Mouse (Mus musculus): ENCODE data around the gene Sowahc.

DNA sequence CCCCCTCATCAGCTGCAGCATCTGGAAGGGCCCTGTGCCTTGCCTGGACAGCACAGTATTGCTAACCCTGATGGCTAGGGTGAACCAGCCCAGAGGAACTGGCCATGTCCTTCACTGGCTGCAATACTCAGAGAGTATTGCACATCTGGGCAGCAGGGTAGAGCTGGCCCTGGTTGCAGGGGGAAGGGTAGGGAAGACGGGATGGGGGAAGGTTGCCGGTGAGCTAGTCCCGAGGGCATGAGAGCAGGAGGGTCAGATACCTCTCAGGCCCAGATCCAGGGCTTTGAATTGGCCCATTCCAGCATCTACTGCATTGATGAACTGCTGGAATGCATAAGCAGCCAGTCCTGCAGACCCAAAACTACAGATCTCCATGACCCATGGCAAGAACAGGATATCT is 25.0 kb upstream of the Sowahc start:
- no peak for TF ChIP-seq CTCF (IDR thresholded peaks at IDR 0.05; ENCODE audit: insufficient read depth, low read length)
- no peak for TF ChIP-seq POLR2A (IDR thresholded peaks at IDR 0.05; ENCODE audit: borderline replicate concordance, extremely low read depth, low read depth, low read length)
